Mouse (Mus musculus) spleen, adult 12 weeks (tissue): Measurements from ENCODE around the gene Zfp3.

Experiments
- DNase-seq: peaks from one replicate; pipeline ENCODE4 v3.0.0; 2022; ENCODE audit warnings: low spot score

The Zfp3 gene

GRCm38 (mm10) chr11:70807630-70808029 is 43.6 kb downstream of the Zfp3 start:
- DNase-seq, result no peak

- DNase-seq, result no peak
Measured at GRCm38 (mm10) chr11:70808101-70808500, 44.1 kb downstream of the Zfp3 start.

GRCm38 (mm10) chr11:70809011-70809410 is 45.0 kb downstream of the Zfp3 start:
- DNase-seq, result no peak

- DNase-seq, result no peak
Measured at GRCm38 (mm10) chr11:70811041-70811440, 47.0 kb downstream of the Zfp3 start.

- DNase-seq, result no peak
Measured at GRCm38 (mm10) chr11:70811471-70812240, 47.6 kb downstream of the Zfp3 start.

- no peak for DNase-seq
Measured at GRCm38 (mm10) chr11:70812365-70812764, 48.4 kb downstream of the Zfp3 start, which contains the start of gene Scimp. Gene Scimp (minus strand): TSS chr11:70812586.

- DNase-seq, result no peak
Measured at GRCm38 (mm10) chr11:70815071-70815470, 51.1 kb downstream of the Zfp3 start.

- peak; percentile 40 for DNase-seq
Measured at GRCm38 (mm10) chr11:70815498-70816078, 51.6 kb downstream of the Zfp3 start.

- DNase-seq, result no peak
Measured at GRCm38 (mm10) chr11:70816770-70817169, 52.8 kb downstream of the Zfp3 start.

- no peak for DNase-seq
Measured at GRCm38 (mm10) chr11:70820120-70820519, 56.1 kb downstream of the Zfp3 start.

GRCm38 (mm10) chr11:70821728-70822591 is 58.0 kb downstream of the Zfp3 start:
- DNase-seq, result no peak
